Mouse (Mus musculus) testis, adult 2 months (tissue): ENCODE measurements around the gene Metrn.

ENCODE experiments used
- CTCF ChIP-seq: fragments of 200-500 bp; IDR thresholded peaks from 2 replicates; pipeline ENCODE4 v1.5.1; 2012; ENCODE audit warnings: low read depth, mild to moderate bottlenecking, inconsistent platforms, low read length, moderate library complexity; ENCODE audit not compliant: control insufficient read depth, insufficient read depth, insufficient replicate concordance
- POLR2A ChIP-seq: fragments of 200-500 bp; IDR thresholded peaks from 2 replicates; pipeline ENCODE4 v1.6.1; 2012; ENCODE audit warnings: low read depth, mild to moderate bottlenecking, inconsistent platforms, low read length, moderate library complexity; ENCODE audit not compliant: control insufficient read depth

- TF ChIP-seq CTCF (no peak), POLR2A (no peak)
These were observed 27.6 kb downstream of the Metrn start for GRCm38 (mm10) chr17:25769331-25769730.
